Mouse (Mus musculus) induced T-regulatory cell, adult 2 months (primary cell): ENCODE results near the gene Gm11232.

ENCODE experiments used
- DNase-seq: peaks from one replicate; pipeline ENCODE4 v3.0.0-alpha.2; 2012; ENCODE audit warnings: low read depth

Gm11232 gene

DNA sequence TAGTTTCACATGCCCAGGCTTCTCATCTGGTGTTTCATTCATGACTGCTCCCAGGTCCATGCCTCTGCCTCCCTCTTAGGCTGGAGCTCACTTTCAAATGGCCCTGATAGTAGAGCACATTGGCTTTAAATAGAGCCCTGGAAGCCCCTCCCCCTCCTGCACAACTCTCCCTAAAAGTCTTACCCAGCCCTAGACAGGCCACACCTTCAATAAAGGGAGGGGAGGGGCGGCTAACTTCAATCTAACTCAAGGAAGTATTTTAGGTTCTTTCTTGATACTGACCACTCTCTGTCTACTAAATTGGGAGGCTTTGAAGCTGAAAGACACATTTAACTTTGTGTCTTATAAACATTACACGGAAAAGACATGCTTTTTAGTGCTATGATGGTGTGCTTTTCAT lies at the start of gene Gm11232:
Gene Gm11232, minus strand, starts transcription at position 101 of the 400 bp plus-strand sequence.
- DNase-seq = no peak

GRCm38 (mm10) chr4:71805977-71806534 lies 48.3 kb upstream of the Gm11232 start:
- DNase-seq = no peak

DNA sequence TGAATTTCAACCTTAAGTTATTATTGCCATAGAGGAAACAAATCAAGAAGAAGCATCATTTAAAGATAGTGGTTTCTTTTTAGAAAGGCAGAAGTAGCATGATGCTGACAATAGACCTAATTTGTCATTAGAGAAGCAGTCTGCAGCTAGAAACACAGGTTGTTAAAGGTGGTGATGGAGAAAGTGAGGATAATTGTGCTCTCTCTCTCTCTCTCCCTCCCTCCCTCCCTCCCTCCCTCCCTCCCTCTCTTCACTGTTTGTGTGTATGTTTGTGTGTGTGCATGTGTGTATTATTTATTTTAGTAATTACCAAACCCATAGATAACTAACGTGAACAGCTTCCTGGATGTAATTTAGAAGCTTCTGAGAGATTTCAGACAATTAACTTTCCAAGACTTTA lies 7.8 kb upstream of the Gm11232 start:
- DNase-seq = no peak

DNA sequence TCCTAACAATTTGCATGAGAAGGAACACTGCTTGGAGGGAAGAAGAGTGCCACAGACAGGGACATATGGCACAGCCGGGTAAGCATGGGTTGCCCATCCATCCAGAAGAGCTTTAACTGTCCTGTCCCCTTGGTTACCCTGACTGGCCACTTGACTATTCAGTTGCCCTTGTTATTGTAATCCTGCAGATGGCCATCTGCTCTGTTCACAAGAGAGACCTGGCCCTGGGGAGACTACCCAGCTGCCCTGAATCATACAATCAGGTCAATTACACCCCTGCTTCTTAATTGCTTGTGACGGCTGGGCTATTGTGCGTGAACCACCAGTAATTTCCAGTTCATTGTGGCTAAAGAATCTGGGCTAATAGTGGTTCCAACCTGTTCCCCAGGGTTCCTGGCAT lies 7.3 kb upstream of the Gm11232 start:
- DNase-seq = no peak

GRCm38 (mm10) chr4:71756441-71757221 lies 1.1 kb downstream of the Gm11232 start:
- DNase-seq = no peak

GRCm38 (mm10) chr4:71745741-71746140 lies 12.0 kb downstream of the Gm11232 start:
- DNase-seq = no peak

DNA sequence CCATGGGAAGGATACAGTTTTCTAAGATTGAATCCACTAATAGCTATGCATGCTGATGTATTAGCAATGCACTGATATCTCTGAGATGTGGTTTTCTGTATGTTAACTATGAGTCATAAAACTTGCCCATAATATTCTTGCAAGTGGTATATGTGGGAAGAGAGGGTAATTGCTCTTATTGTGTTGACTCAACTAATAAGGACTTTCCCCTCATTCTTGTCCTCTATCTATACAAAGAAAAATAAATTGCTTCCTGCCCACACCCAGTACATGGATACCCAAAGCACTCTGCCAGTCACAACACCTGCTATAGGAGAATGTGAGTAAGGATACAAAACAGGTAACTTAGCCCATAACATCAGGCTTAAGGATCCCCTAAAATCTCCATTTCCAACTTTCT lies 21.2 kb downstream of the Gm11232 start:
- DNase-seq = no peak

DNA sequence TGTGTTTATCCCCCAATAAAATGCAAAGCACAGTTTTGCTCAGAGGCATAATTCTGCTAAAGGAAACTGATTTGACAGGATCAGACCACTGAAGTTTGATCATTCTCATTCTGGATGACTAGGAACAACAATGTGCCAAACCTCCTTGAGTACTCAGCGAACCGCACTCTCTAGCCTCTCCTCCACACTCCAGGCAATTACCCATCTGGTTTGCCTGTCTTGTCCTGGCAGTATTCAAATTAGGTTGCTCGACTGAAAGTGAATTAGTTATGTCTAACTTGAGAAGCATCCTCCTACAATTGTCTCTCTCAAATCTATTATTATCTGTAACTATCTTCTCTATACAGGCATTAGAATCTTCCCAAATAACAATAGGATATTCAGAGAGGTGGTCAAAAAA lies 22.5 kb downstream of the Gm11232 start:
- DNase-seq = no peak

DNA sequence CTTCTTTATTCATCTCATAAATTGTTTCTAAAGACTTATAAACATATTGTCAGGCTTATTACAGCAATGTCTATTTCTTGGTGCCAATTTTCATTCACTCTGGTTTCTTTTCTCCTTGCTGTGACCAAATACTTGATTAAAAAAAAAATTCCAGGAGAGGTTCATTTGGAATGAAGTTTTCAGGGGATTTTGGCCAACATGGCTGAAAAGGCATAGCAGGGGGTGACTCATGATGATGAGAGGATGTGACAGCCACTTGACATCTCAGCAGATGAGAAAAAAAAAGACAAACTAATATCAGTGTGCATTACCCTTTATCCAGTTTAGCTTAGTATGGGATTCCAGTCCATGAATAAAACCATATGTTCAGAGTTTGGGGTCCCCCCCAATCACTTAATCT lies 28.4 kb downstream of the Gm11232 start:
- DNase-seq = no peak

DNA sequence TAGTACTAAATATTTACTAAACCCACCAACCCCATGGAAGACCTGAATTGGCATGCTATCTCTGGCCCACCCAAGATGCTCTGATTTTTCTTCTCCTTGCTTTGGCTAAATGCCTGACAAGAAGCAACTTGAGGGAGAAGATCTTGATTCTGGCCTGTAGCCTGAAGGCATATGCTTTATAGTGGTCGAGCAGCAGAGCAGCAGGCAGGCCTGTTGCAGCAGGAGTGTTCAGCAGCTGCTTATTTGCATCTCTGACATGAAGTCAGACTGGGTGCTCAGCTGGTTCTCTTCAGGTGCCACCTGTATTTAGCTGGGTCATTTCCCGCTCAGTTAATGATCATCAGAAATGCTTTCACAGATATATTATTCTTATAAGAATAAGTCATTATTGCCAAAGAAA lies 30.2 kb downstream of the Gm11232 start:
- no peak for DNase-seq

GRCm38 (mm10) chr4:71727056-71727455 lies 30.7 kb downstream of the Gm11232 start:
- no peak for DNase-seq

DNA sequence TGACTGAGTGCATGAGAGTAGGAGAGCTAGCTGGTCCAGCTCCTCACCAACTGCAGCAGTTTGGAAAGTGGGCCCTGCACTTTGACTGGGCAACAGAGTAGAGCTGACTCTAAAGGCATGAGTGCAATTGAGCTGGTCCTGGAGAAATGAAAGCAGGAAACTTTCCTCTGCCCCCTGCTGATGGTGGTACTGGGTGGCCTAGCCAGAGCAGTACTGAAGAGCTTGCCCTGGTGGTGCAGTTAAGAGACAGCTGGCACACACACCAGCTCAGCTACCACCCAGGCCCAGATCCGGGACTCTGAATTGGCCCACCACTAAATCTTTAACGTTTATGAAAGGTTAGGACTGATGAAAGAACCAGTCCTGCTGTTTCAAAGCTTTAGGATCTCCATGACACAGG lies 31.9 kb downstream of the Gm11232 start:
- no peak for DNase-seq
